Mouse (Mus musculus) small intestine, adult 2 months (tissue): ENCODE results near the gene Fam81a.

ENCODE experiments used
- CTCF ChIP-seq: fragments of 200-500 bp; IDR thresholded peaks from 2 replicates; pipeline ENCODE4 v1.5.1; 2012; ENCODE audit warnings: low read depth, mild to moderate bottlenecking, control low read depth, inconsistent platforms, low read length, moderate library complexity, mixed read lengths; ENCODE audit not compliant: insufficient replicate concordance, insufficient read length; ENCODE audit errors: extremely low read depth
- POLR2A ChIP-seq: fragments of 200-500 bp; IDR thresholded peaks from 2 replicates; pipeline ENCODE4 v1.6.1; 2012; ENCODE audit warnings: low read depth, mild to moderate bottlenecking, control low read depth, inconsistent platforms, low read length, moderate library complexity

- no peak for TF ChIP-seq CTCF
- no peak for TF ChIP-seq POLR2A
Measured at GRCm38 (mm10) chr9:70174896-70175295, 32.5 kb upstream of the Fam81a start.
